Mouse (Mus musculus) right cerebral cortex, postnatal 10 days (tissue): ENCODE results near the gene Plin4.
"Not testable (repeated sequence)": the region's sequence is repeated elsewhere in the genome, so short reads cannot be mapped to it uniquely, and the experiment has no call there.

Experiments
- DNase-seq, 2 experiments: peaks; one replicate each; pipeline ENCODE4 v3.0.0; 2021; ENCODE audit warnings: low spot score in 2 of 2

Gene Plin4

GRCm38 (mm10) chr17:56102927-56103326 lies 6.7 kb downstream of the Plin4 start:
- no peak for DNase-seq

GRCm38 (mm10) chr17:56102158-56102557 lies 7.4 kb downstream of the Plin4 start:
- no peak for DNase-seq

GRCm38 (mm10) chr17:56100811-56101210 lies 8.8 kb downstream of the Plin4 start:
- DNase-seq, result no peak

DNA sequence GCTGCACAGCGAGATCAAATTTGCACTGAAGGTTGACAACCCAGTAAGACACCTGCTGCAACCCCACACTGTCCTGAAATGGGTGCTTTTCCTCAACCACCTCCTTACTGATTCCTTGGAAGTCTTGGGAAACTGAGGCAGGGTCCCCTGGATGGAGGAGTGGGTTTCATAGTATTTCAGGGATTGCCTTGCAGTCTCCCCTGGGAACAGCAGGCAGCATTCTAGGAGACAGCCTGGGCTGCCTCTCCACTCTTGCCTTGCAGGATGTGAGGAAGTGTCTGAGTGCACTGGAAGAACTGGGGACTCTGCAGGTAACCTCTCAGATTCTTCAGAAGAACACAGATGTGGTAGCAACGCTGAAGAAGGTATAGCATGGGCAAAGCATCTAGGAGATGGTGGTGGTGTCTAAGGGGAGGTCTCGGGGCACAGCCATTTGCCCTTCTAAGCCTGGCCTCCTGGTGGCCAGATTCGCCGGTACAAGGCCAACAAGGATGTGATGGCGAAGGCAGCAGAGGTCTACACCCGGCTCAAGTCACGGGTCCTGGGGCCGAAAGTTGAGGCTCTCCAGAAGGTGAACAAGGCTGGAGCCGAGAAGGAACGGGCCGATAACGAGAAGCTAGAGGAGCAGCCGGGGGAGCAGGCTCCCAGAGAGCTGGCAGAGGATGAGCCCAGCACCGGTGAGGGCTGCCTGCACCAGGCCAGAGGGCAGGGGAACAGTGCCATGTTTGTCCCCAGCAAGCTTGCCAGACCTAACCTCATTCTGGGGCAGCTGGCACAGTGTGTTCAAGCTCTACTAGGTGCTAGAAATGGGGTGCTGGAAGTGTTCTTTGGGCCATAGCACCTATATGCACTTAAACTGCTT lies 10.7 kb downstream of the Plin4 start:
- no peak for DNase-seq

DNA sequence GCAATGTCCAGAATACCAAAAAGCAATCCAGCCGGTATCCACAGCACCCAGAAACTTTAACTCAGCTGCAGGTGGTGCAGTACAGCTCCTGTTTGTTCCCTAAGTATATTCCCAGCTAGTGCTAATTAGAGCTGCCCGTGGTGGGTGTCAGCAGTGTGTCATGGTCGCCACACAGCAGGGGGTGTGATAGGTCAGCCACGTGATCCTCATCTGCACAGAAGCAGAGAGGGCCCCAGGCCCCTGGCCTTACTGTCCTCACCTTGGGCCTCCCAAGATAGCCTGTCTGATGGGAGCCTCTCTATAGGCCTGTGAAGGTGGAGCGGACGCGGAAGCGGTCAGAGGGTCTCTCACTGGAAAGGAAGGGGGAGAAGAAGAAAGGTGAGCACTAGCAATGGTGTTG lies 11.4 kb downstream of the Plin4 start:
- no peak for DNase-seq

- DNase-seq, result no peak
Measured at GRCm38 (mm10) chr17:56096883-56097282, 12.7 kb downstream of the Plin4 start.

DNA sequence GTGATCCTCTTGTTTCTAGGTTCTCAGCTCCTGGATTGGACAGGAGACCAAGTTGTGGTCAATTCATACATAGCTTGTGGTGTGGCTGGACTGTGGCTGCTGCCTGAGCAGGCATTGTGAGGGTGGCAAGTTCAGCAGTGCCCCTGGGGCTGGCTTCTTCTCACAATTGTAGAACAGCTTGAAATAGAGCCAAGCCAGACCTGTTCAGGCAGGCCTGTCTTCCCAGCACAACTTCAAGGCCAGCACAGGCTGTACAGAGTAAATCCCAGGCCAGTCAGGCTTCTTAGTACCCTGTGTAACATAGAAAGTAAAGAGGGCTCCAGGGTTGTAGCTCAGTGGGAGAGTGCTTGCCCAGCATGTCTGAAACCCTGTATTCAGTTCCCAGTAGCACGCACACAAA lies 16.8 kb downstream of the Plin4 start:
- no peak for DNase-seq

DNA sequence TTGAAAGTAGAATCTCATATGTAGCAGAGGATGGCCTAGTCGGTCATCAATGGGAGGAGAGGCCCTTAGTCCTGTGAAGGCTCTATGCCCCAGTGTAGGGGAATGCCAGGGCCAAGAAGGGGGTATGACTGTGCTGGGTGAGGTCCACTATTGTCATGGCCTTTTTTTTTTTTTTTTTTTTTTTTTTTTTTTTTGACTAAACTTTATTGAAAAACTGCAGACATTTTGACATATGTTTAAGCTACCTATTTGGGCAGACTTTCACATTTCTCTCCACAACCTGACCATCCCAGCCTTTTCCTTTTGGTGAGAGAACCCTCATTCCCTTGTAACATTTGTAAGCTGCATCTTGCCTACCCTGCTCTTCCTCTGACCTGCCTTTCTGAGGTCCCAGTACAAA lies 17.3 kb downstream of the Plin4 start:
- no peak for DNase-seq

- DNase-seq, result peak; percentile 83 to 92
Measured at GRCm38 (mm10) chr17:56080781-56081585, 28.6 kb downstream of the Plin4 start.

DNA sequence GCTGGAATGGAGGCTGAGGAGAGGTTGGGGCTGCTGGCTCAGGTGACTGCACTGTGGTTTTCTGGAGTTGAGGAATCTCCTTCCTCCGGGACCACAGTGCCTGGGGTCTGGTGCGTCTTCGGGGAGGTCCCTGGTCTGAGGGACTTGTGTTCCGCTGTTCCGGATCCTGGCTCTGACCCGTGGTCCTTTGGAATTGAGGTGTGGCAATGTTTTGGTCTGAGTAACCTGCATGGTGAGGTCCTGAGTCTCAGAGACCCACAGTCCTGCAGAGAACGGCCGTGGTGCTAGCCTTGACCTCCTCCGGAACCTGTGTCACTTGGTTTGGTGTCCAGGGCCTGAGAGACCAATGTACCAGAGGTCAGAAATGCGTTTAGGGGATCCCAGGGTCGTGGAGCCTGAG lies 29.7 kb downstream of the Plin4 start:
- peak; percentile 49 to 64 for DNase-seq

- peak; percentile 100 for DNase-seq
Measured at GRCm38 (mm10) chr17:56078880-56079795, 30.5 kb downstream of the Plin4 start, which contains the start of gene Hdgfl2. Gene Hdgfl2, plus strand, starts transcription at chr17:56079634.

GRCm38 (mm10) chr17:56078361-56078760 lies 31.2 kb downstream of the Plin4 start:
- DNase-seq, result peak in 1 of 2 experiments; percentile 54

- DNase-seq, result no peak
Measured at GRCm38 (mm10) chr17:56077523-56077922, 32.1 kb downstream of the Plin4 start.

DNA sequence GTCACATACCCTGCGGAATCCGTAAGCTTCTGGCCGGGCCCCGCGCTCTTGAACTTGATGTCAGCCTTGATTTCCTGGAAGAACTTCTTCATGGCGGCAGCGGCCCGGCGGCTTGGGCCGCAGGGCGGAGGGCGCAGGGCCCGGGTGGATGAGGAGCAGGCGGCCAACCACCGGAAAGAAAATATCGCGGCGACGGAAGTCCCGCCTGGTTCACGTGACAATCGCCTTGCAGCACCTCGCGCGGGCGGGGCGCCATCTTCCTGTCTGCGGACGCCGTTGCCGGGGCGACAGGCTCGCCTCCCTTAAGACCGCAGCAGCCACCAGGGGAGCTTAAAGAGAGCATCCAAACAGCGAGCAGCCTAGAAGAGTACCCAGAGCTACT lies 34.8 kb downstream of the Plin4 start, which contains the start of gene Ubxn6:
Ubxn6 (minus strand) TSS at position 202 of the 382 bp plus-strand sequence.
- peak; percentile 99 for DNase-seq

DNA sequence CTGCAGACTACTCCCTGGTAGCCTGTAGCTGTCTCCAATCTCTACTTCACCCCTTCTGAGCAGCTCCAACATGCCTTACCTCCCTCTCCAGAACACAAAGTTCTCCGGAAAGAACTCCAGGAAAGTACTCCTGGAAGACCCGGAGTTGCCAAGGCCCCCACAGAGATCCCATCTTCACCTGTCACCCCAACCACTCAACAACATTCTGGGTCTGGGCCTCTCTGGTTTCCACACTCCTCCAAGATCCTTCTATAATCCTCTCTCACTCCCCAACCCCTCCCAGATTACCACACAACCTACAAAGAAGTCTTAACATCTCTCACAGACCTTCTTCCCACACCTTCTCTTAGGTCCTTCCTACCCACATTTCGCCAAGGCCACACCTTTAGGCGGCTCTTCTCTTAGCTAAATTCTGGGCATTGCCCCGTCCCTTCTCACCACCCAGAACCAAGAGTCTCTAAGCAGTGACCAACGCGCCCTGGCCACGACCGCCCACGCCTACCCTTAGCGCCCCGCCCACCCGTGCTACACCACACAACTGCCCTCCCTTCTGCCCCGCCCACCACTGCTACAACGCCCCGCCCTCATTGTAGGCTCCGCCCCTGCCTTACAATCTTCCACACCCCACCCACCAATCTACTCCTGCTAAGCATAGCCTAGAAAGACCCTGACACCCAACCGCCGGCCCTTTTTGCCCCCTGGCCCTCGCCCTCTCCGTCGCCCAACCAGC lies 35.3 kb downstream of the Plin4 start:
- peak; percentile 78 to 79 for DNase-seq

DNA sequence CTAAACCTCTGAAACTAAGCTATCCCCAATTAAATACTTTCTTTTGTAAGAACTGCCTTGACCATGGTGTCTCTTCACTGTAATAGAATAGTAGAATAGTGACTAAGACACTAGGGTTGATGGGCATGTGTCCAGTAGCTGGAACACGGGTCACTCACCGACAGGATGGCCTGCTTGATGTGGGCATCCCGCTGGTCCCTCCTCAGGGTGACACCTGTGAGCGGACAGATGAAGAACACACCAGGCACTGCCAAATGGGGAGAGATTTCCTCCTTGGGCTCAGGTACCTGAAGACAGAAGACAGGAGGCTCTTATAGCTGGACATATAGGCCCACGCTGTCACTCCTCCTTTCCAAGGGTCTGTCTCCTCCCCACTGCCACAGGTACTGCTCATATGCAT lies 37.4 kb downstream of the Plin4 start:
- DNase-seq, result no peak

- no peak for DNase-seq
Measured at GRCm38 (mm10) chr17:56071126-56071525, 38.5 kb downstream of the Plin4 start.

DNA sequence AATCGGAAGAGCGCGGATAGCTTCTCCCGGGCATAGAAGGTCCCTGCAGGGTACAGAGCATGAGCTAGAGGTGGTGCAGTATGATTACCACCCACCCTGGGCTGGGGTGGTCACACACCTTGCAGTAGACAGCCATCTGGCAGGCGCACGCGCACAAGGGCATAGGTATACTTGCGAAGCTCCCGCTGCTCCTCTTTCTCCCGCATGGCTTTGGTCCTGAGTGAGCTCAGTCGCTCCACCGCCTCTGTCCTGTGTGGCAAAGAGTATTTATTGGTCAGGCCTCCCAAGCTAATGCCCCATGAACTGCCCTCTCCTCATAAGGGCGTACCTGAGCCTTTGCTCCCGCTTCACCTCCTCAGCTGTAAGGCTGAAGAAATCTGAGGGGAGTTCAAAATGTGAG lies 40.5 kb downstream of the Plin4 start:
- no peak for DNase-seq

GRCm38 (mm10) chr17:56066451-56066850 lies 43.2 kb downstream of the Plin4 start:
- no peak for DNase-seq

DNA sequence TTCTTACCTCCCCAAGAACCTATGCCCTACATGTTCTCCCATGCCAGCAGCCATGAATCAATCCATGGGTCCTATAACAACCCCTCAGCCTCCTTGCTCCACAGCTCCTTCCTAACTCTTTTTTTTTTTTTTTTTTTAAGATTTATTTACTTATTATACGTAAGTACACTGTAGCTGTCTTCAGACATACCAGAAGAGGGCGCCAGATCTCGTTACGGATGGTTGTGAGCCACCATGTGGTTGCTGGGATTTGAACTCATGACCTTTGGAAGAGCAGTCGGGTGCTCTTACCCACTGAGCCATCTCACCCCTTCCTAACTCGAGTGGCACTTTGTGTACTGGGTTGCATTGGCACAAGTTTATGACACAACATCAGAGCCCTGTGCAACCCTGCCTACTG lies 43.9 kb downstream of the Plin4 start:
- not testable (repeated sequence) for DNase-seq

GRCm38 (mm10) chr17:56062081-56062480 lies 47.5 kb downstream of the Plin4 start:
- DNase-seq, result no peak
